ENCODE assay signal across 1 mouse cellular context in genomic region chr4:147937486-147937885, GRCm38 (mm10).
TF ChIP-seq lines count a peak whose summit lies in the region.

No protein-coding gene starts in this region.

TF ChIP-seq in MEL, 35 proteins besides CTCF, POLR2A, EP300 and RAD21:
- no peak for TF ChIP-seq MAZ (IDR thresholded peaks at IDR 0.05; ENCODE audit: low read depth, low read length)
- TF ChIP-seq GATA1 (IDR thresholded peaks at IDR 0.05; ENCODE audit: low read depth, low read length), result no peak
- no peak for TF ChIP-seq BHLHE40 (IDR thresholded peaks at IDR 0.05; ENCODE audit: borderline replicate concordance, low read depth, low read length)
- no peak for TF ChIP-seq KAT2A (conservative IDR thresholded peaks at IDR 0.05; ENCODE audit: low read depth, low read length)
- no peak for TF ChIP-seq POLR2AphosphoS2 (IDR thresholded peaks at IDR 0.05; ENCODE audit: low read length)
- no peak for TF ChIP-seq NRF1 (IDR thresholded peaks at IDR 0.05; ENCODE audit: insufficient read depth, low read depth, low read length, poor library complexity, severe bottlenecking)
- TF ChIP-seq HCFC1 (IDR thresholded peaks at IDR 0.05; ENCODE audit: low read depth, low read length), result no peak
- no peak for TF ChIP-seq ZKSCAN1 (IDR thresholded peaks at IDR 0.05; ENCODE audit: low read depth, low read length)
